Mouse (Mus musculus) heart, embryonic 16.5 days (tissue): ENCODE measurements at regions not wholly inside any gene's neighbourhood (a gene's known extent, or its start where the extent isn't known, plus 50 kb on each side); places are given as distances from the start of the nearest gene placed in this dataset.

Experiments used
- ATAC-seq: fragments of 200-750 bp; cut with Nextera tagmentation; replicated peaks from 2 replicates; pipeline ENCODE4 v1.8.0; 2017; ENCODE audit warnings: moderate number of reproducible peaks; ENCODE audit not compliant: insufficient read depth, low FRiP score; ENCODE audit errors: extremely low read depth
- H3K27ac ChIP-seq: fragments of 300-500 bp; sonication (generic); 2 replicates; pipeline ENCODE4 v1.5.1; 2014; ENCODE audit warnings: mild to moderate bottlenecking, low read length, control low read depth, moderate library complexity
- H3K27me3 ChIP-seq: fragments of 300-500 bp; sonication (generic); 2 replicates; pipeline ENCODE4 v1.6.1; 2014; ENCODE audit warnings: low read length, mixed read lengths; ENCODE audit not compliant: control insufficient read depth, insufficient read depth
- H3K36me3 ChIP-seq: fragments of 300-500 bp; sonication (generic); 2 replicates; pipeline ENCODE4 v1.6.1; 2014; ENCODE audit not compliant: control insufficient read depth, insufficient read depth
- H3K4me1 ChIP-seq: fragments of 300-500 bp; sonication (generic); 2 replicates; pipeline ENCODE4 v1.6.1; 2014; ENCODE audit warnings: low read length, mixed read lengths; ENCODE audit not compliant: control insufficient read depth, insufficient read depth
- H3K4me2 ChIP-seq: fragments of 300-500 bp; sonication (generic); 2 replicates; pipeline ENCODE4 v1.6.1; 2014; ENCODE audit warnings: low read depth, mild to moderate bottlenecking, control low read depth, low read length
- H3K4me3 ChIP-seq: fragments of 300-500 bp; sonication (generic); 2 replicates; pipeline ENCODE4 v1.5.1; 2014; ENCODE audit warnings: mild to moderate bottlenecking, control low read depth, low read length
- H3K9ac ChIP-seq: fragments of 300-500 bp; sonication (generic); 2 replicates; pipeline ENCODE4 v1.6.1; 2014; ENCODE audit warnings: low read length, control low read depth
- H3K9me3 ChIP-seq: fragments of 300-500 bp; sonication (generic); replicated peaks from 2 replicates; pipeline ENCODE4 v1.6.1; 2016; ENCODE audit warnings: low read length; ENCODE audit not compliant: control insufficient read depth
- WGBS: fragments of 180-500 bp; shearing (Covaris S2); extraction: QIAGEN DNeasy Blood & Tissue Kit; methylation state at CpG from one replicate; pipeline ENCODE4 v1.1.7; 2014; 5-methylcytosine and 5-hydroxymethylcytosine counted together

DNA sequence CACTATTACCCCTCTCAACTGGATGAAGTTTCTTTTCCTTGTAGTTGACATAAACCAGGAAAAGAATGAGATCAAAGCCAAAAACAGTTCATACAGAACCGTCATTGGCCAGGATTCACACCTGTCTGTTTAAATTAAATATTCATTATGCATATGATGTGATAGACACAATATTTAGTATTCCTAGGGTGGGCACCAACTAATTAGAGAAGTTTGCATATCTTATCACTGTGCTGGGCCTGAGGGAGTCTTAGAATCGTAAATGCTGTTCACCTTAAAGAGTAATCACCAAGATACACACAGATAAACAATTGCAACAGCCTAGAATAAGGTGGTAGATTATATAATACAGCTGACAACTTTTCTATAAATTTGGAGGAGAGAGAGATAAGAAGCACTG is 147.7 kb downstream of the Nhlrc3 start:
- H3K36me3 ChIP-seq = no peaks in the 10 kb centered on the region
- no peaks in the 10 kb centered on the region for H3K27me3 ChIP-seq
- no peak overlapping the region for H3K9ac ChIP-seq
- H3K27ac ChIP-seq = no peak overlapping the region
- 65% methylated on average over 2 of the region's 2 CpGs for WGBS
- H3K4me3 ChIP-seq = no peak overlapping the region
- no peak for ATAC-seq
- H3K9me3 ChIP-seq = no peaks in the 10 kb centered on the region
- no peaks in the 10 kb centered on the region for H3K4me1 ChIP-seq
- no peak overlapping the region for H3K4me2 ChIP-seq
